Comparison of ENCODE assay signal across 20 mouse cellular contexts in the genomic region with DNA sequence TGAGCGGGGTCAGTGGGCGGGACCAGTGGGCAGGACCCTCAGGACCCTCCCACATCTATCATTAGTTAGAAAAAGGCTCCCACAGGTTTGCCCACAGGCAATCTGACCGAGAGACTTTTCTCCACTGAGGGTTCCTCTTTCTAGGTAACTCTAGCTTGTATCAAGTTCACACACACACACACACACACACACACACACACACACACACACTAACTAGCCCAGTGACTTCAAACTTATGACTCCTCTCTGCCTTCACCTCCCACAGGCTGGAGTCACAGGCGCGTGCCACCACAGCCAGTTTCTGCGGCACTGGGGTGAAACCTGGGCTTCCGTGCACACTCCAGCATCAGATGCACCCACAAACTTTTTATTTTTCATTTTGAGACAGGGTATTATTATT. TPM values are rescaled to one million over a fixed set of nuclear protein-coding genes. Genes with fewer than 3 reads are reported as not detected.
DNase-seq lines count a peak whose midpoint lies in the region; ATAC-seq and TF ChIP-seq lines count a peak whose summit lies in the region.
"Had no signal": no experiment of that assay in that cellular context is flagged by ENCODE, and none has a peak within 500 bp of the region (broad histone marks: within the 10 kb centered on the region; RNA-seq: fewer than 3 reads in every experiment).

No protein-coding gene starts in this region.

- no peaks in the 10 kb centered on the region for H3K27me3 ChIP-seq in spleen, adult 2 months (ENCODE audit: control insufficient read depth, insufficient read depth, low read length)
- no peaks in the 10 kb centered on the region for H3K27me3 ChIP-seq in splenic B cell, adult 2 months (ENCODE audit: control insufficient read depth, insufficient read depth, low read length, poor library complexity, severe bottlenecking)
- H3K27me3 ChIP-seq in hindbrain, embryonic 12.5 days: peaks cover 15% of the 10 kb centered on the region
- H3K27me3 ChIP-seq: forebrain, embryonic 15.5 days had no signal

- peaks cover 13% of the 10 kb centered on the region; the same call in 1 of the 2 replicates for H3K4me1 ChIP-seq in spleen, adult 2 months (ENCODE audit: control insufficient read depth, insufficient read depth, insufficient read length)
- H3K4me1 ChIP-seq in hindbrain, embryonic 12.5 days: no peaks in the 10 kb centered on the region
- H3K4me1 ChIP-seq: embryonic facial prominence, embryonic 12.5 days; forebrain, embryonic 13.5 days; forebrain, embryonic 15.5 days had no signal

- no peaks in the 10 kb centered on the region for H3K9me3 ChIP-seq in hindbrain, embryonic 12.5 days (replicated peaks)
- H3K9me3 ChIP-seq: embryonic facial prominence, embryonic 10.5 days; embryonic facial prominence, embryonic 12.5 days; forebrain, embryonic 13.5 days; forebrain, embryonic 15.5 days had no signal

- H3K4me2 ChIP-seq in hindbrain, embryonic 12.5 days (replicated peaks): no peak overlapping the region
- H3K4me2 ChIP-seq: embryonic facial prominence, embryonic 12.5 days; forebrain, embryonic 13.5 days; forebrain, embryonic 15.5 days had no signal

- TF ChIP-seq CTCF in spleen, adult 2 months (IDR thresholded peaks at IDR 0.05; ENCODE audit: extremely low read depth, insufficient read depth, insufficient read length, insufficient replicate concordance): no peak

- TF ChIP-seq POLR2A in spleen, adult 2 months (IDR thresholded peaks at IDR 0.05; ENCODE audit: low read depth, low read length): no peak

- 63% methylated on average over 7 of the region's 7 CpGs for WGBS in spleen, adult 2 months
- 66% methylated on average over 7 of the region's 7 CpGs for WGBS in hindbrain, embryonic 12.5 days

- no peak overlapping the region for H3K9ac ChIP-seq in hindbrain, embryonic 12.5 days
- H3K9ac ChIP-seq: embryonic facial prominence, embryonic 12.5 days; forebrain, embryonic 13.5 days; forebrain, embryonic 15.5 days; forebrain, postnatal 0 days had no signal

- H3K4me3 ChIP-seq in spleen, adult 2 months (ENCODE audit: extremely low read depth, insufficient read depth, insufficient read length): no peak overlapping the region
- no peak overlapping the region for H3K4me3 ChIP-seq in hindbrain, embryonic 12.5 days
- H3K4me3 ChIP-seq: embryonic facial prominence, embryonic 10.5 days; embryonic facial prominence, embryonic 12.5 days; forebrain, embryonic 13.5 days; forebrain, embryonic 15.5 days had no signal

- no peaks in the 10 kb centered on the region for H3K36me3 ChIP-seq in spleen, adult 2 months (ENCODE audit: control insufficient read depth, insufficient read depth, low read length)
- peaks cover 2% of the 10 kb centered on the region; the same call in 1 of the 2 replicates for H3K36me3 ChIP-seq in splenic B cell, adult 2 months (ENCODE audit: control insufficient read depth, insufficient read depth, low read length, poor library complexity, severe bottlenecking)
- no peaks in the 10 kb centered on the region for H3K36me3 ChIP-seq in hindbrain, embryonic 12.5 days
- H3K36me3 ChIP-seq: embryonic facial prominence, embryonic 10.5 days; embryonic facial prominence, embryonic 12.5 days; forebrain, embryonic 15.5 days had no signal

- DNase-seq in spleen, adult 2 months (ENCODE audit: low read depth in 1 of 2, low spot score in 2 of 2): no peak
- DNase-seq in spleen, adult 12 weeks (ENCODE audit: low spot score): no peak
- DNase-seq in B cell, adult 2 months: peak; percentile 64 to 67
- DNase-seq in splenic B cell, adult 2 months (ENCODE audit: low read depth, low spot score): peak; percentile 73
- DNase-seq: adrenal gland, adult 2 months; adrenal gland, postnatal 10 days; adrenal gland, postnatal 36 days; cerebellum, adult 11-12 months; cerebellum, adult 2 months; cerebellum, adult 9-10 months; cerebellum, postnatal 10 days; cerebellum, postnatal 25 days; forebrain, postnatal 0 days had no signal

- ATAC-seq in hindbrain, embryonic 12.5 days (ENCODE audit: low FRiP score): no peak
- ATAC-seq: forebrain, embryonic 13.5 days; forebrain, embryonic 15.5 days; forebrain, postnatal 0 days had no signal

- H3K27ac ChIP-seq in spleen, adult 2 months (ENCODE audit: insufficient read depth, low read length): peak overlapping the region; percentile 53; the same call in 1 of the 2 replicates
- H3K27ac ChIP-seq in hindbrain, embryonic 12.5 days: no peak overlapping the region
- H3K27ac ChIP-seq: embryonic facial prominence, embryonic 10.5 days; embryonic facial prominence, embryonic 12.5 days; forebrain, embryonic 13.5 days; forebrain, embryonic 15.5 days had no signal

RNA-seq across cellular contexts. Expression of gene Rasal1, which starts 20.1 kb away (rescaled TPM):
- polyA plus RNA-seq in spleen, adult 2 months (2012; rRNA removed): 14.9 and 18.9 TPM in 2 replicates
- 0.06 and 0.38 TPM in 2 replicates for polyA plus RNA-seq in hindbrain, embryonic 12.5 days (2016; fragmentation: Nextera tagmentation; extraction: Ambion mirVana)
- polyA plus RNA-seq: C2C12; forebrain, embryonic 11.5 days had no signal

RNA-seq across cellular contexts. Expression of gene Cfap73, which starts 34.7 kb away (rescaled TPM):
- polyA plus RNA-seq in spleen, adult 2 months (2012; rRNA removed): not detected in 2 replicates
- polyA plus RNA-seq in hindbrain, embryonic 12.5 days (2016; fragmentation: Nextera tagmentation; extraction: Ambion mirVana): 0.56 and 0.77 TPM in 2 replicates
- polyA plus RNA-seq: adrenal gland, adult 2 months; C2C12; embryonic facial prominence, embryonic 12.5 days; forebrain, embryonic 11.5 days; forebrain, embryonic 13.5 days had no signal

RNA-seq across cellular contexts. Expression of gene Dtx1, which starts 43.0 kb away (rescaled TPM):
- polyA plus RNA-seq in spleen, adult 2 months (2012; rRNA removed): 264 and 351 TPM in 2 replicates
- polyA plus RNA-seq in hindbrain, embryonic 12.5 days (2016; fragmentation: Nextera tagmentation; extraction: Ambion mirVana): 23.0 and 25.6 TPM in 2 replicates
- polyA plus RNA-seq: C2C12 had no signal

RNA-seq across cellular contexts. Expression of gene Ddx54, which starts 56.2 kb away (rescaled TPM):
- 80.8 and 131 TPM in 2 replicates for polyA plus RNA-seq in spleen, adult 2 months (2012; rRNA removed)
- 53.2 and 53.6 TPM in 2 replicates for polyA plus RNA-seq in hindbrain, embryonic 12.5 days (2016; fragmentation: Nextera tagmentation; extraction: Ambion mirVana)

RNA-seq across cellular contexts. Expression of gene Rita1, which starts 56.4 kb away (rescaled TPM):
- polyA plus RNA-seq in spleen, adult 2 months (2012; rRNA removed): 8.0 and 8.8 TPM in 2 replicates
- 16.8 and 19.2 TPM in 2 replicates for polyA plus RNA-seq in hindbrain, embryonic 12.5 days (2016; fragmentation: Nextera tagmentation; extraction: Ambion mirVana)

Comparison
In these comparisons a context has a peak if more than half of its experiments do, and no peak if none do; other contexts are left out.
1. DNase-seq: peak in B cell, adult 2 months (2 of 2) and splenic B cell, adult 2 months (single experiment); none in spleen, adult 2 months (0 of 2) and spleen, adult 12 weeks (single experiment).
2. RNA of gene Rasal1, which starts 20.1 kb away (polyA plus RNA-seq): 14.9 to 18.9 TPM in spleen, adult 2 months; 0.06 to 0.38 TPM in hindbrain, embryonic 12.5 days; every median in the first group is over 10 times any median in the second.